8 mouse cellular contexts compared by ENCODE assay signal in the genomic region with DNA sequence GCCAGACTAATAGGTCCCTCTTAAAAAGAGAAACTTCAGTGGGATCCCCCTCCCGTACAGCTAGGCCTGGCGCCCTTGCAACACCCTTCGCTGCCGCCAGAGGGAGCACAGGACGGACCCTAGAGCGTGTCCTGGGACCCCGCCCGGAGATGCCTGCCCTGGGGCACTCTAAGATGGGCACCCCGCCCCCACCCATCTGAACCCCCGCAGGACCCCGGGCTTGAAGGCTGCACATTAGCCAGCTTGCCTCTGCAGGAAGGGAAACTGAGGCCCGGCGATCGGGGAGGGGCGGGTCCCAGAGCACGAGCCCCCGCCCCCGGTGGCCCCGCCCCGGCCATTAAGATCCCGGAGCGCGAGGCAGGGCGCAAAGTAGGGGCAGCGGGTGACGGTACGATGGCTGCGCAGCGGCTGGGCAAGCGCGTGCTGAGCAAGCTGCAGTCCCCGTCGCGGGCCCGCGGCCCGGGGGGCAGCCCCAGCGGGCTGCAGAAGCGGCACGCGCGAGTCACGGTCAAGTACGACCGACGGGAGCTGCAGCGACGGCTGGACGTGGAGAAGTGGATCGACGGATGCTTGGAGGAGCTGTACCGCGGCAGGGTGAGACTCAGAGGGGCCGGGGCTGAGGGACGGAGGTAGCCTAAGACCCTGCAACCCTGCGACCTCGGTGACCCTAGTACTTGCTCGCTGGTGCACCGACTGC. TPM values are rescaled to one million over a fixed set of nuclear protein-coding genes. Genes with fewer than 3 reads are reported as not detected.
DNase-seq lines count a peak whose midpoint lies in the region; ATAC-seq and TF ChIP-seq lines count a peak whose summit lies in the region.

A gene (plus strand): TSS at position 367 of the 697 bp plus-strand sequence.

- H3K9ac ChIP-seq in intestine, embryonic 16.5 days (ENCODE audit: low read depth, low read length), result peak within 1 kb of the TSS; percentile 81
- peak within 1 kb of the TSS; percentile 55 for H3K9ac ChIP-seq in liver, adult 2 months (ENCODE audit: low read depth, low read length)

- TF ChIP-seq POLR2A in cortical plate, adult 2 months (IDR thresholded peaks at IDR 0.05; ENCODE audit: extremely low read depth, insufficient read depth, low read length), result no peak
- peak; percentile 66; the same call in 1 of the 2 replicates for TF ChIP-seq POLR2A in liver, adult 2 months (IDR thresholded peaks at IDR 0.05; ENCODE audit: extremely low read depth, insufficient read depth, low read length)
- peak; percentile 61 for TF ChIP-seq POLR2A in testis, adult 2 months (IDR thresholded peaks at IDR 0.05; ENCODE audit: control insufficient read depth, low read depth, low read length)

- no peaks in the 10 kb centered on the region for H3K27me3 ChIP-seq in intestine, embryonic 16.5 days (replicated peaks; ENCODE audit: control insufficient read depth, insufficient read depth, low read length)
- no peaks in the 10 kb centered on the region for H3K27me3 ChIP-seq in liver, adult 2 months (ENCODE audit: control insufficient read depth, insufficient read depth, low read length)
- H3K27me3 ChIP-seq in testis, adult 2 months (ENCODE audit: control insufficient read depth, insufficient read depth, low read length), result no peaks in the 10 kb centered on the region

- TF ChIP-seq CTCF in cortical plate, adult 2 months (IDR thresholded peaks at IDR 0.05; ENCODE audit: extremely low read depth, insufficient read depth, low read length), result peak; percentile 48
- TF ChIP-seq CTCF in liver, adult 2 months (IDR thresholded peaks at IDR 0.05; ENCODE audit: low read depth, low read length), result peak; percentile 87
- peak; percentile 82 for TF ChIP-seq CTCF in testis, adult 2 months (IDR thresholded peaks at IDR 0.05; ENCODE audit: control insufficient read depth, insufficient read depth, insufficient replicate concordance, low read depth, low read length)

- no peaks in the 10 kb centered on the region for H3K9me3 ChIP-seq in intestine, embryonic 16.5 days (ENCODE audit: control insufficient read depth, low read length)

- H3K4me2 ChIP-seq in intestine, embryonic 16.5 days (ENCODE audit: low read depth, low read length), result peak within 1 kb of the TSS; percentile 80

- peak within 1 kb of the TSS; percentile 64 for H3K27ac ChIP-seq in cortical plate, adult 2 months (ENCODE audit: insufficient read depth, low read length)
- H3K27ac ChIP-seq in intestine, embryonic 16.5 days (ENCODE audit: low read length), result peak within 1 kb of the TSS; percentile 75
- H3K27ac ChIP-seq in liver, adult 2 months (replicated peaks; ENCODE audit: insufficient read depth, low read depth, low read length), result peak within 1 kb of the TSS; percentile 56
- H3K27ac ChIP-seq in testis, adult 2 months (ENCODE audit: control insufficient read depth, insufficient read depth, low read depth, low read length), result peak within 1 kb of the TSS; percentile 50

- no peaks in the 10 kb centered on the region for H3K36me3 ChIP-seq in intestine, embryonic 16.5 days (ENCODE audit: control insufficient read depth, insufficient read depth, low read length)
- no peaks in the 10 kb centered on the region for H3K36me3 ChIP-seq in liver, adult 2 months (ENCODE audit: control insufficient read depth, insufficient read depth, low read length)
- H3K36me3 ChIP-seq in testis, adult 2 months (ENCODE audit: control insufficient read depth, insufficient read depth, low read length), result no peaks in the 10 kb centered on the region

- peak; percentile 66 for DNase-seq in layer of hippocampus, adult 11-12 months (ENCODE audit: low spot score)
- no peak for DNase-seq in layer of hippocampus, adult 9-11 months
- no peak for DNase-seq in gonadal fat pad, adult 2 months (ENCODE audit: low read depth)
- no peak for DNase-seq in liver, adult 2 months (ENCODE audit: extremely low read depth, low read depth, low spot score)

- ATAC-seq in intestine, embryonic 16.5 days, result peak; percentile 39
- 0 out of 2 replicates have a peak, but pooled peaks have one; percentile 34 for ATAC-seq in monocyte, adult 5-6 weeks (replicated peaks; ENCODE audit: insufficient number of reproducible peaks, low FRiP score, low TSS enrichment, poor library complexity, severe bottlenecking)

- H3K79me2 ChIP-seq in liver, adult 2 months (ENCODE audit: control insufficient read depth, insufficient read depth, low read length), result no peaks in the 10 kb centered on the region

- H3K4me1 ChIP-seq in cortical plate, adult 2 months (ENCODE audit: control insufficient read depth, insufficient read depth, low read length), result no peaks in the 10 kb centered on the region
- H3K4me1 ChIP-seq in intestine, embryonic 16.5 days (ENCODE audit: control insufficient read depth, insufficient read depth, low read length), result peaks cover 32% of the 10 kb centered on the region
- H3K4me1 ChIP-seq in liver, adult 2 months (ENCODE audit: control insufficient read depth, insufficient read depth, low read length), result peaks cover 6% of the 10 kb centered on the region
- peaks cover 14% of the 10 kb centered on the region for H3K4me1 ChIP-seq in testis, adult 2 months (ENCODE audit: control insufficient read depth, insufficient read depth, low read length)

- 2% methylated on average over 59 of the region's 59 CpGs for WGBS in intestine, embryonic 16.5 days
- WGBS in liver, adult 2 months, result 4% methylated on average over 59 of the region's 59 CpGs

- peak within 1 kb of the TSS; percentile 34 for H3K4me3 ChIP-seq in cortical plate, adult 2 months (ENCODE audit: insufficient read depth, low read length)
- H3K4me3 ChIP-seq in intestine, embryonic 16.5 days (ENCODE audit: low read length), result peak within 1 kb of the TSS; percentile 65
- peak within 1 kb of the TSS; percentile 91 for H3K4me3 ChIP-seq in liver, adult 2 months (ENCODE audit: insufficient read depth, low read depth, low read length)
- peak within 1 kb of the TSS; percentile 67 for H3K4me3 ChIP-seq in testis, adult 2 months (ENCODE audit: control insufficient read depth, low read depth, low read length)

RNA-seq across cellular contexts. Expression of the gene that starts here (rescaled TPM):
- polyA plus RNA-seq in cortical plate, adult 2 months (2012; rRNA removed), result 40.8 and 44.7 TPM in 2 replicates
- 21.3 and 30.8 TPM in 2 replicates for polyA plus RNA-seq in gonadal fat pad, adult 2 months (2012; rRNA removed)
- polyA plus RNA-seq in intestine, embryonic 16.5 days (2015; fragmentation: Nextera tagmentation; extraction: Ambion mirVana), result 40.8 and 45.2 TPM in 2 replicates
- 1.0 and 1.7 TPM in 2 replicates for total RNA-seq in liver, adult 2 months (2014; rRNA removed)
- 5.0 and 11.3 TPM in 2 replicates for polyA plus RNA-seq in liver, adult 2 months (2012; rRNA removed)
- total RNA-seq in monocyte, adult 5-6 weeks (2017), result not detected in 3 replicates
- 11.3 and 11.9 TPM in 2 replicates for polyA plus RNA-seq in testis, adult 2 months (2012; rRNA removed)

Comparison
In these comparisons a context has a peak if more than half of its experiments do, and no peak if none do; other contexts are left out.
1. Peak in ATAC-seq in monocyte, adult 5-6 weeks; RNA of the gene not detected or under 1 TPM.
2. H3K4me3 ChIP-seq: peak in every context shown above with its lines; median percentile 91 in liver, adult 2 months; 67 in testis, adult 2 months; 65 in intestine, embryonic 16.5 days; 34 in cortical plate, adult 2 months.